Mouse (Mus musculus) hematopoietic multipotent progenitor cell, adult 10-12 weeks (in vitro differentiated cells): ENCODE results near the gene Rnps1. TPM values are rescaled to one million over a fixed set of nuclear protein-coding genes. Genes with fewer than 3 reads are reported as not detected.

Experiments used
- polyA plus RNA-seq: library from polyadenylated mRNA; stranded (reverse); fragments of >175 nt; gene quantifications from 2 replicates; pipeline ENCODE4 v1.2.3, GENCODE M21; 2012; ENCODE audit warnings: low replicate concordance

Rnps1 gene
- polyA plus RNA-seq = 102 and 132 TPM in 2 replicates

DNA sequence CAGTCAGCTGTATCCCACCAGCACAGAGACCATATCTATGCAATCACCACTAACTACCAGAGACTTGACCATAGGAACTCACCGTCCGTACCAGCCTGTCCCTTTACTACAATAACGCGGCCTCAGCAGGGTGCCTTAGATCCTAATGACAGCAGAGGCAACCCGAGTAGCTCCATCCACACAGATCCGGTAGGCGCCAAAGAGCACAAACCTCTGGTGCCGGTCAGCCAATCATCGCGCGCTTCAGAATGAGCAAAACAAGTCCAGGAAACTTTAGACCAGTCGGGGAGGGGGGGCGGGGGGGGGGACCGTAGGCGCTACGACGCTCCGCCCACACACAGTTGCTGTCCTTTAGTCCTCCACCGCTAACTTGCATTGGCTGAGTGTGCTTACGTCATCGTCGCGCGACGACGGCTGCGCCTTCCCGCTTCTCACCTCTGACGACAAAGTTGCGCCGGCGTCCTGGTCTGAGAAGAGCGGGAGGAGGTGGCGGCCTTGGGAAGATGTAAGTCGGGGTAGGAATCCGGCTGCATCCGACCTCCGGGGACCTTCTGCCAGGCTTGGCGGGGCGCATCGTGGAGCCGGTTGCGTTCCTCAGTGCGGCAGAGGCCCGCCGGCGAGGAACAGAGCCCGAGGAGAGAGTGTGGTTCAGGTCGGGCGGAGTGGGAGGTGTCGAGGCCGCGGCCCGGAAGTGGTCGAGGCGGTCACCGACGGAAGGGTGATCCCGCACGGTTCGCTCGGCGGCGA, at the start of gene Rnps1:
Gene Rnps1, plus strand, starts transcription at position 336 of the 747 bp plus-strand sequence.

DNA sequence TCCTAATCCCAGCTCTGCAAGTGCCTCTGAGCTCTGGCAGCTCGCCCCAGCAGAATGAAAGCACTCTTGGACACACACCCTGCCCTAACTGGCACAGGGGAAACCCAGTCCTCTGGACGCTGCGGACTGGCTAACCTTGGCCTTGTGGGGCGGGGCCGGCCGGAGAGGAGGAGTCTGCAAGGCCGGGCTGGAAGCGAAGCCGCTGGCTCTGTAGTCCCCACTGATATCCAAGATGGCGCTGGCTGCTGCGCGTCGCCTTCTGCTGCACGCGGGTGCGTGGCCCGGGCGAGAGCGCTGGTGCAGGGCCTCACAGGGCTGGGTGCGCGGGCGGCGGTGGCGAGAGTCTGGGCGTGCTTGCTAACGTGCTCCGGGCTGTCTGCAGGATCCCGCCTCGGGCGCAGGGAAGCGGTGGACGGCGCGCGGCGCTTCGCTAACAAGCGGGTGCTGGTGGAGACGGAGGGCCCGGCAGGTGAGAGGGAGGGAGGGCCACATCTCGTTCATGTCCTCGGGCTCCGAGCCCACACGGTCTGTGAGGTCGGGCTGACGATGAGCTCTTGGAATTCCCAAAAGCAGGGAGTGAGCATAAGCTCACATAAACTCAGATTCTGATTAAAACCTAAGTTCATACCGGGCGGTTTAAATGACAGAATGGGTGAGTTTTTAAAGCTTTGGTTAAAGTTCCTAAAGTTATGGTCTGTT, 12.3 kb downstream of the Rnps1 start, which contains the start of gene Eci1:
Gene Eci1, plus strand, starts transcription at position 171 of the 699 bp plus-strand sequence.

DNA sequence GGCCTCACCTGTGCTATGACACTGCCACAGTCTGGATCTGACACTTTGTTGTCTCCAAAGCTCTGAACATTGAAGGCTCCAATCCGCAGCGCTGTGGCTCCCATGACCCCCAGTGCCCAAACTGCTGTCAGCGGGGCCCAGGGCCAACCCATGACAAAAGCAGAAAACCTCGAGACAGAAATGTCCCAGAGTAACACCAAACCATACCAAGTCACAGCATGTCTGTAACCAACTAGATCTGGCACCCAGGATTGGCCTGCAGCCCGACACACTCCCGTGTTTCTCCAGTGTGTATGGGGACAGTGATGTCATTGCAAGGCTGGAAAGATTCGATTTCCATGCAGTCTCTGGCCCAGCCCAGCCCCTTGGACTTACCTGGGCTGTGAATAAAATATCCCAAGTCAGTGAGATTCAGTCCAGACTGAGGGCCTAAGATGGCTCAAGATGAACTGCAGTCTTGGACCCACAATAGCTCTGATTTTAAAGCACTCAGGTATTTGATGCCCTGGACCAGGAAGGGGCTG, 28.3 kb downstream of the Rnps1 start, which contains the start of gene Dnase1l2:
Gene Dnase1l2, minus strand, starts transcription at position 474 of the 524 bp plus-strand sequence.

DNA sequence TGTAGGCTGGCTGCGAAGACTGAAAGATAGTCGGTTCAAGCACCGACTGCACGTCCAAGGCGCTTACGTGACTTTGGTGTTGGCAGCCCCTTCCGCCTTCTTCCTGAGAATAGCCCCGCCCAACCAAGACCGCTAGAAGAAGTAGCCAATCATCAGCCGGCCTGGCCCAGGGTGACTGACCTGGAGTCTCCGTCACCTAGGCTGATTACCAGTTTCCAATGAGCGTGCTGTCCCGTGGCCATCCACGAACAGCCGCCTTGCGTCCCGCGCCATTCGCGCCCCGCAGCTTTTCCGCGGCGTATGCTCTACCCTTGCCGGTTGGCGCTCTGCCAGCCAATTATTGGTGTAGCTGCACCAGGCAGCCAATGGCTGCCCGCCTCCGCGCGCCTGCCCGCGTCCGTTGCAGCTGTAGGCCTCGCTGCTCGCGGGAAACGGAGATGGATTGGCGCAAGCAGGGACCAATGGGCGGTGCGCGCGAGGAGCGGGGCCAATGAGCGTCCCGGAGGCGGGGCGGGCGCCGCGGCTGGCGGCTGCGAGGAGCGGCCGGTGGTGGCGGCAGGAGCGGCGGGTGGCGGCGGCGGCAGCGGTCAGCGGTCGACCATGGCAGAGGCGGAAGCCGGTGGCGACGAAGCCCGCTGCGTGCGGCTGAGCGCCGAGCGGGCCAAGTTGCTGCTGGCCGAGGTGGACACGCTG, 55.7 kb downstream of the Rnps1 start, which contains the start of the genes E4f1 and Pgp:
Gene E4f1, minus strand, starts transcription at position 404 of the 693 bp plus-strand sequence.
Gene Pgp, plus strand, starts transcription at position 483 of the 693 bp plus-strand sequence.

DNA sequence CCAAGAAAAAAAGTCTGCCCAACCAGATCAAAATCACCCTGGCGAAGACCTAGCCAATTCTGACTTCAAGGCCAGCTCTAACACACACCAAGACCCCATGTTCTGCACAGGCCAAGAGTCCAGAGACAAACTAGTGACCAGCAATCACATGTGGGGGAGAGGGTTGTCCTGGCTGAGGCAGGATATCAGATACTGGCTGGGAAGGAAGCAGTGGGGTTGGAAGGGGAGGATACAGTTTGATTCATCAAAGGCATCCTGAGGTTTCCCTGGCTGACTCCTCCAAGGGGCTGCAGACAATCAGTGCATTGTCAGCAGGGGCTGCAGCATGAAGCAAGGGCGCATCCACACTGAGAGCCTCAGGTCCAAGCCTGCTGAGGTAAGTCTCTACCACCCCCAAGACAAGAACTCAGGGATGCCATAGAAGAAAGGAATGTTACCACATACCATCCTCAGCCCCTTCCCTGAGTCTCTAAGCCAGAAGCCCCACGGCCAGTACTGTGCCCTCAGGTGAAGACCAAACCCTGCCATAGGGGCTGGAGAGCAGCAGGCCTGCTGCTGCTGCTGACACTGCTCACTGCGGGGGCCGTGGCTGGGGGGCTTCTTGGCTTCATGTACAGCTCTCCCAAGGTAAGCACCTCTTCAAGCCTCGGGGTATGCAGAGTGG, 59.4 kb downstream of the Rnps1 start, which contains the start of gene Bricd5:
Gene Bricd5, plus strand, starts transcription at position 273 of the 664 bp plus-strand sequence.

Other genes with a start within 250 kb of the Rnps1 start
- gene Atp6v0c, start 244.9 kb upstream of the Rnps1 start, polyA plus RNA-seq = 50.6 and 331 TPM in 2 replicates
- 0.43 and 1.2 TPM in 2 replicates for gene Tbc1d24, start 209.0 kb upstream of the Rnps1 start, polyA plus RNA-seq
- 0.16 TPM in 1 of 2 replicates, not detected in the other for gene Ntn3, start 205.0 kb upstream of the Rnps1 start, polyA plus RNA-seq
- gene Tedc2, start 193.7 kb upstream of the Rnps1 start, polyA plus RNA-seq = 10.9 and 11.9 TPM in 2 replicates
- gene Ccnf, start 163.1 kb upstream of the Rnps1 start, polyA plus RNA-seq = 7.7 and 18.3 TPM in 2 replicates
- gene Abca17, start 63.5 kb upstream of the Rnps1 start, polyA plus RNA-seq = not detected in 2 replicates
- 21.5 and 52.7 TPM in 2 replicates for gene Abca3, start 62.6 kb upstream of the Rnps1 start, polyA plus RNA-seq
- gene Eci1, start 12.1 kb downstream of the Rnps1 start, polyA plus RNA-seq = 29.8 and 42.0 TPM in 2 replicates
- gene Dnase1l2, start 28.5 kb downstream of the Rnps1 start, polyA plus RNA-seq = 0.31 and 0.68 TPM in 2 replicates
- 32.1 and 40.4 TPM in 2 replicates for gene E4f1, start 55.7 kb downstream of the Rnps1 start, polyA plus RNA-seq
- 27.9 and 34.1 TPM in 2 replicates for gene Pgp, start 55.8 kb downstream of the Rnps1 start, polyA plus RNA-seq
- 0.24 and 0.74 TPM in 2 replicates for gene Bricd5, start 59.3 kb downstream of the Rnps1 start, polyA plus RNA-seq
- 5.3 and 8.0 TPM in 2 replicates for gene Mlst8, start 64.5 kb downstream of the Rnps1 start, polyA plus RNA-seq
- 0.02 and 0.07 TPM in 2 replicates for gene Caskin1, start 74.0 kb downstream of the Rnps1 start, polyA plus RNA-seq
- gene Traf7, start 113.4 kb downstream of the Rnps1 start, polyA plus RNA-seq = 156 and 190 TPM in 2 replicates
- gene Rab26, start 119.6 kb downstream of the Rnps1 start, polyA plus RNA-seq = 0.76 and 1.9 TPM in 2 replicates
- gene Pkd1, start 135.3 kb downstream of the Rnps1 start, polyA plus RNA-seq = 24.7 and 24.9 TPM in 2 replicates
- gene Tsc2, start 218.1 kb downstream of the Rnps1 start, polyA plus RNA-seq = 37.6 and 45.7 TPM in 2 replicates
- 3.8 and 6.9 TPM in 2 replicates for gene Nthl1, start 218.1 kb downstream of the Rnps1 start, polyA plus RNA-seq
- gene Slc9a3r2, start 235.8 kb downstream of the Rnps1 start, polyA plus RNA-seq = 3.8 and 6.4 TPM in 2 replicates
- 0.36 and 0.52 TPM in 2 replicates for gene Npw, start 243.9 kb downstream of the Rnps1 start, polyA plus RNA-seq